Mouse (Mus musculus) embryonic facial prominence, embryonic 11.5 days (tissue): ENCODE measurements around the gene Ypel1. TPM values are rescaled to one million over a fixed set of nuclear protein-coding genes. Genes with fewer than 3 reads are reported as not detected.

Experiments
- ATAC-seq: fragments of 200-750 bp; cut with Nextera tagmentation; replicated peaks from 2 replicates; pipeline ENCODE4 v1.8.0; 2017; ENCODE audit warnings: low read depth; ENCODE audit not compliant: insufficient number of reproducible peaks, low FRiP score, low TSS enrichment
- DNase-seq: peaks from one replicate; pipeline ENCODE4 v3.0.0-alpha.2; 2015; ENCODE audit warnings: low spot score
- H3K27ac ChIP-seq: fragments of 300-500 bp; sonication (generic); replicated peaks from 2 replicates; pipeline ENCODE4 v1.5.1; 2014; ENCODE audit warnings: mild to moderate bottlenecking, low read depth, low read length, control low read depth
- H3K27me3 ChIP-seq: fragments of 300-500 bp; sonication (generic); 2 replicates; pipeline ENCODE4 v1.6.1; 2014; ENCODE audit warnings: mild to moderate bottlenecking, low read length, moderate library complexity, mixed read lengths; ENCODE audit not compliant: control insufficient read depth, insufficient read depth
- H3K36me3 ChIP-seq: fragments of 300-500 bp; sonication (generic); replicated peaks from 2 replicates; pipeline ENCODE4 v1.6.1; 2014; ENCODE audit warnings: low read depth, mild to moderate bottlenecking, low read length, moderate library complexity, mixed read lengths; ENCODE audit not compliant: control insufficient read depth, insufficient read depth
- H3K4me1 ChIP-seq: fragments of 300-500 bp; sonication (generic); 2 replicates; pipeline ENCODE4 v1.6.1; 2014; ENCODE audit warnings: low read length, mixed read lengths; ENCODE audit not compliant: control insufficient read depth, insufficient read depth
- H3K4me2 ChIP-seq: fragments of 300-500 bp; sonication (generic); 2 replicates; pipeline ENCODE4 v1.6.1; 2014; ENCODE audit warnings: low read depth, mild to moderate bottlenecking, control low read depth, low read length, moderate library complexity
- H3K4me3 ChIP-seq: fragments of 300-500 bp; sonication (generic); 2 replicates; pipeline ENCODE4 v1.5.1; 2014; ENCODE audit warnings: low read depth, low read length, control low read depth
- H3K9ac ChIP-seq: fragments of 300-500 bp; sonication (generic); replicated peaks from 2 replicates; pipeline ENCODE4 v1.6.1; 2014; ENCODE audit warnings: mild to moderate bottlenecking, control low read depth, low read length
- H3K9me3 ChIP-seq: fragments of 300-500 bp; sonication (generic); replicated peaks from 2 replicates; pipeline ENCODE4 v1.6.1; 2016; ENCODE audit warnings: mild to moderate bottlenecking, low read length, inconsistent platforms, mixed read lengths; ENCODE audit not compliant: control insufficient read depth
- WGBS: fragments of 180-500 bp; shearing (Covaris S2); extraction: QIAGEN DNeasy Blood & Tissue Kit; methylation state at CpG from one replicate; pipeline ENCODE4 v1.1.7; 2014; 5-methylcytosine and 5-hydroxymethylcytosine counted together
- polyA plus RNA-seq: library from polyadenylated mRNA; unstranded; fragments of >200 nt; fragmentation: Nextera tagmentation; extraction: Ambion mirVana; gene quantifications from 2 replicates; pipeline ENCODE4 v1.2.1, GENCODE M21; 2014

Gene Ypel1
- polyA plus RNA-seq, 1 experiment from 2014 or later = 97.1 TPM

DNA sequence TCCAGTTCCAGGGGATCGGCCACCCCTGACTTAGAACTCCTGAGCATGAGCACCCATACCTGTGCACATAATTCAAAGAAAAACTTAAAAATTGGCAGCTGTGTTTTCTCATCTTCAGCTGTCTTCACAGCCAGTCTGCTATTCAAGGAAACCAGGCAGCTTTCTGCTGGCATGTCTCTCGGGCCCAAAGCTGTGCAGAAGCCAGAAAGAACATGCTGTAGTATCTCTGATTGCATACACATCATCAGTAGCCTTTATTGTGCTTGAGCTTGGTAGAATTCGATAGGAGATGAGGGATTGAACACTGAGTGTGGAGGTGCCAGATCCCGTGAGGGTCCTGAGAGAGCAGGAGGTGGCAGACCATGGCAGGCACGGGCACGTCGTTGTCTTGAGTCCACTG, 3.5 kb downstream of the Ypel1 start:
- H3K36me3 ChIP-seq = peaks cover 8% of the 10 kb centered on the region
- no peak overlapping the region for H3K9ac ChIP-seq
- H3K9me3 ChIP-seq = no peaks in the 10 kb centered on the region
- ATAC-seq (no peak), DNase-seq (no peak)
- H3K27me3 ChIP-seq = no peaks in the 10 kb centered on the region
- 95% methylated on average over 7 of the region's 7 CpGs for WGBS
- H3K27ac ChIP-seq = no peak overlapping the region
- no peak overlapping the region for H3K4me2 ChIP-seq
- no peak overlapping the region for H3K4me3 ChIP-seq
- no peaks in the 10 kb centered on the region for H3K4me1 ChIP-seq

DNA sequence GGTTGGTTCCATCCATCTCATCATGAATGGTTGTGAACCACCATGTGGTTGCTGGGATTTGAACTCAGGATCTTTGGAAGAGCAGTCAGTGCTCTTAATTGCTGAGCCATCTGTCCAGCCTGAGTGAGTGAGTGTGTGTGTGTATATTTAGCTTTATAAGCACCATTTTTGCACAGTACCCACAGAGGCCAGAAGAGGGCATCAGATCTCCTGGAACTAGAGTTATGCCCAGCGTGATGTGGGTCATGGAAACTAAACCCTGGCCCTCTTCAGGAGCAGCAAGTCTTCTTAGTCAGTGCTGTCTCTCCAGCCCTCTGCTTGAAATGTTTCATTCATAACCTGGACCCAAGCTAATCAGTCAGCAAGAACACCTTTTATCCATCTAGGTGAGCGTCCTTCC, 6.8 kb downstream of the Ypel1 start:
- Histone ChIP-seq H3K36me3 (peaks cover 8% of the 10 kb centered on the region), H3K4me1 (no peaks in the 10 kb centered on the region), H3K9me3 (no peaks in the 10 kb centered on the region), H3K9ac (no peak overlapping the region), H3K27me3 (no peaks in the 10 kb centered on the region), H3K27ac (no peak overlapping the region), H3K4me2 (no peak overlapping the region), H3K4me3 (no peak overlapping the region)
- WGBS = 96% methylated on average over 2 of the region's 2 CpGs
- ATAC-seq = no peak
- DNase-seq = no peak

DNA sequence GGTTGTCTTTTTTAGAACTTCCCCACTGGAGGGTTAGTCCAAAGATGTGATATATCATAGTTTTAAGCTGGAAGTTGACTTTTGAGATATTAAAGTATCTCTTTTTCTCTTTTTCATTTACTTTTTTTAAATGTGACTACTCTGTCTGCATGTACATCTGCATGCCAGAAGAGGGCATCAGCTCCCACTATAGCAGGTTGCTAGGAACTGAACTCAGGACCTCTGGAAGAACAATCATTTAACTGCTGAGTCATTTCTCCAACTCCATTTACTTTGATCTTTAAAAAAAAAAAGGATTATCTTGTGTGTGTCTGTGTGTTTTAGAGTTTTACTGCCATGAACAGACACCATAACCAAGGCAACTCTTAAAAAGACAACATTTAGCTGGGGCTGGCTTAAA, 7.4 kb downstream of the Ypel1 start:
- H3K4me3 ChIP-seq = no peak overlapping the region
- ATAC-seq (no peak), DNase-seq (no peak)
- no peak overlapping the region for H3K4me2 ChIP-seq
- H3K4me1 ChIP-seq = no peaks in the 10 kb centered on the region
- H3K9ac ChIP-seq = no peak overlapping the region
- H3K27ac ChIP-seq = no peak overlapping the region
- H3K36me3 ChIP-seq = peaks cover 8% of the 10 kb centered on the region
- H3K27me3 ChIP-seq = no peaks in the 10 kb centered on the region
- H3K9me3 ChIP-seq = no peaks in the 10 kb centered on the region

DNA sequence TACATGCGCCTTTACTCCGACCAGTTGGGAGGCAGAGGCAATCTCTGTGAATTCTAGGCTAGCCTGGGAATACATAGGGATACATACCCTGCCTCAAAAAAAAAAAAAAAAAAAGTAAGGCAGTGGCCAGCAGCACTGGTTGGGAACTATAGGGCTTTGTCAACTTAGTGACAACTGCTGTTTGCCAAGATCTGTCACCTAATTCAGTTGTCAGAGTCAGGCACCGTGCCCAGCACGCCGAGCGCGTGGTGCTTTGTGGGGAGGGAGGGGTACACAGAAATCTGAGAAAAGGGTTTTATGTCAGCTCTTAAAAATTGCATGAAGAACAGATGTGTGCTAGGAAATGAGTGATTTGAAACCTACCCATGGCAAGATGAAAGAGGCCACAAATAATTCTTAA, 8.6 kb downstream of the Ypel1 start:
- WGBS = 93% methylated on average over 7 of the region's 7 CpGs
- Histone ChIP-seq H3K27me3 (no peaks in the 10 kb centered on the region), H3K4me2 (no peak overlapping the region), H3K9ac (no peak overlapping the region), H3K9me3 (no peaks in the 10 kb centered on the region), H3K36me3 (peaks cover 8% of the 10 kb centered on the region), H3K4me1 (no peaks in the 10 kb centered on the region), H3K27ac (no peak overlapping the region), H3K4me3 (no peak overlapping the region)
- DNase-seq = no peak
- ATAC-seq = no peak

DNA sequence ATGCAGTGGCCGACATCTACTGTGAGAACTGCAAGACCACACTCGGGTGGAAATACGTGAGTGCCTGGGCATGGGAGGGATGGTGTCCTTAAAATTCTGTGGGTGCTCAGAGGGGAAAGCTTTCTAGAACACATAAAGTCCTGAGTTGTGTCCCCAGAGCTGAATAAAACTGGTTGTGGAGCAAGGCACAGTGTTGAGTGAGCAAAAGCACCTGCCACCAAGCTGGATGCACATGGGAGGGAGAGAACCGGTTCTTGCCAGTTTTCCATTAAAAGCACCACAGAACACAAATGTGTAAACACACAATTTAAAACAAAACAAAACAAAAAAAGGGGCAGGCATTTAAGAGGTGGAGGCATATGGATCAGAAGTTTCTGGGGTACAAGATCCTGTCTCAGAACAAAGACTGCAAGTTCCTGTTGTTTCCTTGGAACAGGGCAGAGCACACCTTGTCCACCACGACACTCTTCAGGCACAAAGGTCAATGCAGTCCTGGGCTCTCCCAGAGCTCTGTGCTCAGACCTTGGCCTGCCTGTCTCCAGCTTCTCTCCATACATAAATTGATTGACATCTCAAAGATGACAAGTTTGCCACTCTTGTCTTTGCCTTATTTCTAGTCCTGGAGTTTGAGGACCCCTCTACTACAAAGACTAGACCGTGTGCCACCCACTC, 12.8 kb downstream of the Ypel1 start:
- Histone ChIP-seq H3K27ac (no peak overlapping the region), H3K9me3 (no peaks in the 10 kb centered on the region), H3K4me1 (no peaks in the 10 kb centered on the region), H3K9ac (no peak overlapping the region), H3K36me3 (no peaks in the 10 kb centered on the region; the same call in 1 of the 2 replicates), H3K4me2 (no peak overlapping the region), H3K4me3 (no peak overlapping the region), H3K27me3 (no peaks in the 10 kb centered on the region)
- 87% methylated on average over 6 of the region's 6 CpGs for WGBS
- no peak for ATAC-seq
- no peak for DNase-seq

DNA sequence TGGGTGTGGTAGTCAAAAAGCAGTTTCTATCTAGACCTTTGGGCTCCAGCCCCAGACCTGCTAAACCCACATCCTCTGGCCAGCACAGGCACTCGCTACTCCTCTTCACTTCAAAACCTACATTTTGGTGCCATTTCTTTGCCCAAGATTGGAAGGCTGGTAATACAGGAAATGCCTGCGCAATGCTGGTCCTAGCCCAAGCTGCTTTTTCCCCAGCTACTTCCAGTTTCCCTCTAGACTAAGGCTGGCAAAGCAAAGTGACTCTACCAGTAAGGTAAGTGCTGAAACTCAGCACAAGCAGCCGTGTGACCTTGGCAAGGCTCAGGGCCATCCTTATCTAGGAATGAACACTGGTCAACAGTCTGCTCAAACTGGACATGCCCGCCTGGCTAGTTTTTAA, 16.1 kb downstream of the Ypel1 start:
- Histone ChIP-seq H3K4me1 (no peaks in the 10 kb centered on the region), H3K9me3 (no peaks in the 10 kb centered on the region), H3K36me3 (peaks cover 13% of the 10 kb centered on the region), H3K4me2 (no peak overlapping the region), H3K4me3 (no peak overlapping the region), H3K9ac (no peak overlapping the region), H3K27ac (no peak overlapping the region), H3K27me3 (no peaks in the 10 kb centered on the region)
- DNase-seq = no peak
- ATAC-seq = no peak
- 88% methylated on average over 4 of the region's 4 CpGs for WGBS

DNA sequence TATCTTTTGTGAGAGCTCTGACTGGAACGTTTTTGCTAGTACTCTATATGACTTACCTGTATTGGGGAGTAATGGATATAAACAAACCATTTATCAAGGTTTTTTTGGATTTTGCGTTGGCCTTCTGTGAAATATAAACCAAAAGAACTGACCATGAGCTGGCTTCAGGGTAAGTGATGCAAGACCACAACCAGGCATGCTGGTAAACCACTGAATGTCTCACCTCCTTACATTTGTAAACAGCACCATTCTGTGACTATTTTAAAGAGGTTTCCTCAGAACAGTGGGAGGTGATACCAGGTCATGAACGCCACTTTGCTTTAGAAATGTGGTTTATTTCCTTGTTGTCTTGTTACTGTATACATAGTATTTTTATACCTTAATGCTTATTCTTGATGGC, 16.7 kb downstream of the Ypel1 start:
- H3K4me1 ChIP-seq = no peaks in the 10 kb centered on the region
- 93% methylated on average over 3 of the region's 3 CpGs for WGBS
- DNase-seq = no peak
- H3K27me3 ChIP-seq = no peaks in the 10 kb centered on the region
- H3K36me3 ChIP-seq = peaks cover 13% of the 10 kb centered on the region
- H3K9me3 ChIP-seq = no peaks in the 10 kb centered on the region
- ATAC-seq = no peak
- H3K9ac ChIP-seq = no peak overlapping the region
- H3K27ac ChIP-seq = no peak overlapping the region
- H3K4me2 ChIP-seq = no peak overlapping the region
- H3K4me3 ChIP-seq = no peak overlapping the region

DNA sequence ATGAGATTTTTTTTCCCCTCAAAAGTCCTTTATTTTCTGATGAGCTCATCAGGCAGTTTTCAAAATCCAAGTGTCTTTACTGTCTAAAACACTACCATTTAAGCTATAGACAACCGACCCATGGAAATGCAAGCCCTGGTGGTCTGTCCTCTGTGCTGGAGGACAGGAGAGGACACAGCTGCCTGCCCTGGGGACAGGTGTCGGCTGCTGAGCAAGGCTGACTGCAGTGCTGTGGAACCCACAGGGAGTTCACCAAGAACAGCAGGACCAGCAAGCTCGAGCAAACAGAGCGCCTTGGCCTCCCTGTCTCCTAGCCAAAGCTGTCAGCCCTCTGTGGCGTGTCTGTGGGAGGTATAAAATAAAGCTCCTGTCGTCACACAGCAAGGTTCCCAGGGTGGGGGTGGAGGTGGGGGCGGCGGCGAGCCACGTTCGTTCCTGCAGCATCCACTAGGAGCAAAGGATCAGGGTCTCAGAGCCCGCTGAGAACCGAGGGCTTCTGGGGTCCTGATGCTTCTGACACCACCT, 17.2 kb downstream of the Ypel1 start:
- ATAC-seq (no peak), DNase-seq (no peak)
- no peak overlapping the region for H3K9ac ChIP-seq
- H3K4me1 ChIP-seq = no peaks in the 10 kb centered on the region
- 78% methylated on average over 13 of the region's 13 CpGs for WGBS
- H3K4me3 ChIP-seq = no peak overlapping the region
- H3K36me3 ChIP-seq = peaks cover 13% of the 10 kb centered on the region
- H3K9me3 ChIP-seq = no peaks in the 10 kb centered on the region
- H3K27ac ChIP-seq = no peak overlapping the region
- no peaks in the 10 kb centered on the region for H3K27me3 ChIP-seq
- no peak overlapping the region for H3K4me2 ChIP-seq
